In the genomic region with DNA sequence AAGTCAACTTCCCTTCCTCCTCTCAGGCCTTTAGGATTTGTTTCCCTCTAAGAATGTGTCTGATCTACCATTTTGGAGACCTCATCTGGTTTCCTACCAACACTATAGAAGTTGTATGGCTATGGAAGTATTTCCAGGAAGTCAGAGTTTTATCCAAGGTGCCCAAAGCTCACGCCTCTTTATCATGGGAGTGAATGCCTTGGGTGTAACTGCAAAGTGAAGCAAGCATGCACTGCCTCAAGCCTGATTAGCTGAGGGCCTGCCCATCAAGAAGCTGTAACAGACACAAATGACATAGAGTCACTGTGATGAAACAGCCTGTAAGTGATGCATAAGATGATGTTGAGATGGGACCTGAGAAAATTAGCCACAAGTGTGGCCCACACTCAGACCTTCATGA, we compare ENCODE assay signal across 20 mouse cellular contexts.
"Had no signal": no experiment of that assay in that cellular context is flagged by ENCODE, and none has a peak within 500 bp of the region (broad histone marks: within the 10 kb centered on the region; RNA-seq: fewer than 3 reads in every experiment).

No protein-coding gene starts in this region.

- ATAC-seq: midbrain, embryonic 16.5 days had no signal

- DNase-seq: lung, adult 18-20 months; lung, embryonic 14.5 days; lung, postnatal 10 days; lung, postnatal 4 days; midbrain, embryonic 14.5 days; retina, postnatal 1 day; right cerebral cortex, adult 18-20 months; right cerebral cortex, postnatal 25 days; right cerebral cortex, postnatal 4 days; spleen, adult 18-20 months; thymus, adult 18-20 months; thymus, postnatal 14 days; thymus, postnatal 36 days had no signal

- H3K4me2 ChIP-seq: liver, embryonic 15.5 days; lung, embryonic 14.5 days; midbrain, embryonic 12.5 days; neural tube, embryonic 13.5 days; neural tube, embryonic 15.5 days had no signal

- H3K36me3 ChIP-seq: liver, embryonic 15.5 days; midbrain, embryonic 10.5 days; midbrain, embryonic 12.5 days had no signal

- H3K9ac ChIP-seq: liver, embryonic 15.5 days; lung, embryonic 14.5 days; midbrain, embryonic 12.5 days; neural tube, embryonic 13.5 days; neural tube, embryonic 15.5 days had no signal

- H3K4me3 ChIP-seq: liver, embryonic 15.5 days; midbrain, embryonic 10.5 days; midbrain, embryonic 12.5 days; myocyte; neural tube, embryonic 13.5 days; neural tube, embryonic 15.5 days had no signal

- H3K4me1 ChIP-seq: liver, embryonic 15.5 days; midbrain, embryonic 10.5 days; midbrain, embryonic 12.5 days had no signal

- H3K27ac ChIP-seq: liver, embryonic 15.5 days; midbrain, embryonic 10.5 days; midbrain, embryonic 12.5 days; neural tube, embryonic 13.5 days; neural tube, embryonic 15.5 days had no signal

- H3K27me3 ChIP-seq: liver, embryonic 15.5 days; midbrain, embryonic 12.5 days; neural tube, embryonic 13.5 days; neural tube, embryonic 15.5 days had no signal

- H3K9me3 ChIP-seq: liver, embryonic 15.5 days; midbrain, embryonic 12.5 days; neural tube, embryonic 13.5 days; neural tube, embryonic 15.5 days had no signal
